Mouse (Mus musculus) CH12.LX (cell line): ENCODE results near the gene Sgcb.

Source experiments
- CTCF ChIP-seq, 2 experiments: IDR thresholded peaks in 1 of 2; conservative IDR thresholded peaks in 1 of 2; 2 replicates each; pipeline ENCODE4 v1.5.1; 2011 to 2012; ENCODE audit warnings: low read depth in 2 of 2, low read length in 2 of 2, improper control_type of control experiment in 1 of 2, inconsistent platforms in 1 of 2, mild to moderate bottlenecking in 1 of 2, moderate library complexity in 1 of 2
- HCFC1 ChIP-seq: IDR thresholded peaks from 2 replicates; pipeline ENCODE4 v1.6.1; 2012; ENCODE audit warnings: low read depth, mild to moderate bottlenecking, inconsistent platforms, low read length, improper control_type of control experiment

- TF ChIP-seq CTCF (conservative IDR thresholded peaks at IDR 0.05 in 1 of 2, IDR thresholded peaks at IDR 0.05 in 1 of 2; ENCODE audit: low read depth in 2 of 2, low read length in 2 of 2) (no peak), HCFC1 (no peak)
These were observed 36.5 kb downstream of the Sgcb start for GRCm38 (mm10) chr5:73611071-73611470.
